Mouse (Mus musculus) cerebellum, postnatal 14 days (tissue): ENCODE measurements at regions not wholly inside any gene's neighbourhood (a gene's known extent, or its start where the extent isn't known, plus 50 kb on each side); places are given as distances from the start of the nearest gene placed in this dataset.

Experiments
- DNase-seq, 2 experiments: peaks; one replicate each; pipeline ENCODE4 v3.0.0; 2021; ENCODE audit warnings: mixed read lengths in 2 of 2

- DNase-seq: no peak
Observed at GRCm38 (mm10) chr1:78050231-78050630, 146.7 kb downstream of the Pax3 start.

- DNase-seq: no peak
Observed at GRCm38 (mm10) chr1:78032336-78032735, 164.6 kb downstream of the Pax3 start.

DNA sequence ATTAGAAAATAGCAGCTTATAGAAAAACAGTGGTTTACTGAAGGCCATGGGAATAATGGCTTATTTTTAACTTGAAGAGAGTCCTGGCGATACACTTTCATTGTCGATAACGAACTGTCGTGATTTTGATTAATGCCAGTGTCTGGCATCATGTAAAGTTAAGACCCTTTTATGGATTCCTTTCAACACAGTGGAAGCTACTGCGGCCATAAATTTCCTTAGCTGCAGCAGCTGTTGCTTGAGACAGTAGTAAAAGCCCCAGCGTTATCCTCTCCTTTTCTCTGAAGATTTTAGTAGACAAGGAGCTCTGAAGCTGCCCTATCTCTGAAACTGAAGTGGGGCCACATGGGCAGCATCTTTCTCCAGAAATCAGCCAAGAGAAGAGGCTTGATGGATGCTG, 175.2 kb downstream of the Pax3 start:
- no peak for DNase-seq

DNA sequence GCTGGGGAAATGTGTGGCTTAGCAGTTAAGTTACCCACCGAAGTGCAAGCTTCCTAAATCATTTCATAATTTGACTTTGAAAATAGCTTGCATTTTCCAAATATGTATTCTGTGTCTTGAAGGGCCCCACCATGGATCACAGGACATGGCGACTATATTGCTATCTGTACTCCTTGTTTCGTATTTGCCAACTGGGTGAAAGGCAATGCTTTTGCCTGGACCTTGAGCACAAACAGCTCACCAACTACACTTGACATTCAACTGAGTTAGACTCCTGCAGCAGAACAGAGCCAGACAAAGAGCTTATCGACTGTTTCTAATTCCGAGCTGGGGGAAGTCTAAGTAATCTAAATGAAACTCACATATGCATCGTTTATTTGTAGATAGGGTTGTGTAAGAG, 175.9 kb downstream of the Pax3 start:
- DNase-seq: no peak

- peak in 1 of 2 experiments; percentile 5 for DNase-seq
Observed at GRCm38 (mm10) chr1:78017949-78018617, 178.9 kb downstream of the Pax3 start.

DNA sequence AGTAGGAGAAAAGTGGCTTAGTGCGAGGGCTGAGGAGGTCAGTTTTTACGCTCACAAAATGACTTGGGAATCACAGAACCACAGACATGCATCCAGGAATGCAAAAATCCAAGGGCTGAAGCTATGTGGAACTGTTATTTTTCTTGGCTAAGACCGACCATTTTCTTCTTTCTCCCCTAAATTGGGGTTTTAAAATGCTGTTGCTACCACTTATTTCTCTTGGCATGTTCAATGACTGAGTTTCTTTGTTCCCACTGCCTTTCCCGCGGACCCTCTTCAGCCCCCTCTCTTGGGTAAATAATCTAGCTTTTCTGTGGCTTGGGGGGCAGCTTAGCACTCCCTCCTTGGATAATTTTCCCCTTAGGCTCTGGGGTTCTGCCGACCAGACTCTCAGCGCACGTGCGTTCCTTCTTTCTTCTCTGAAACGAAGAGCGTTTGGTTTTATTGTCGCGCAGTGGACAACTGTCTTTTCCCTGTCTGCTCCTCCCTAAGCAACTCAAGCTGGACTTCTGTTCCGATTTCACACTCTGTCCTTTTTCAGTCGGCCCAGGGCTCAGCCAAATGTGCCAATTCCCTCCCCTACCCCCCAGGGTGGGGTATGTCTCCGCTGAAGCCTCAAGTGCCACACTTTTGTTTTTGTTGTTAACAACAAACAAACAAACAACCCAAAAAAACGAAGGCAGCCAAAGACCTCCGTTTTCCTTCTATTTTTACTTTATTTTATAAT, 180.2 kb downstream of the Pax3 start:
- DNase-seq: peak; percentile 20 to 23

GRCm38 (mm10) chr1:78015999-78016398, 180.9 kb downstream of the Pax3 start:
- DNase-seq: no peak

- no peak for DNase-seq
Observed at GRCm38 (mm10) chr1:78013396-78013795, 183.5 kb downstream of the Pax3 start.

DNA sequence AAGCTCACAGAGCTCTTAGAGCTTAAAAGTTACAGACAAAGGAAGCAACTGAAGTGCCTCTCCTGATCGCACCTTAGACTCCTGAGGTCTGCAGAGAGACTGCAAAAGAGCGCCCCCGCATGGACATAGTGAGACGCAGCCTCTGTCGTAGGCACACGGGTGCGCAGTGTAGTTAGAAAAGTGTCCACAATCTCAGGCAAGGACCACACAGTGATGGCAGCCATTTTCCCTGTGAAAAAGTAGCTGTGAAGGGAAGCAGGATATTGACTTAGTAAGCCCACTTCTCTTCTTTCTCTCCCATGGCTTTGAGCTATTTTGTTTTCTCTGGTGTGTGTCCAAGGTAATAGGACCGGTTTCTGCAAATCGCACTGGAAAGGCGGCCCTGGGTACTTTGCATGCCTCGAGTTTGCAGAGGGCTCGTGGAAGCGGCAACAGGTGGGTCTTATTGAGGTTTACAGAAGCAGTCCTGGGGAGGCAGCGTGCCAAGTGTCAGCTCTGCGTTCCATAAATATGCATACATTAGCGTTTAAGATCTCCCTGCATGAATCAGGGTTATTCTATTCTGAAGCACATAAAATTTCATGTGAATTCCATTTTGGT, 188.0 kb downstream of the Pax3 start:
- DNase-seq: peak; percentile 7 to 28

DNA sequence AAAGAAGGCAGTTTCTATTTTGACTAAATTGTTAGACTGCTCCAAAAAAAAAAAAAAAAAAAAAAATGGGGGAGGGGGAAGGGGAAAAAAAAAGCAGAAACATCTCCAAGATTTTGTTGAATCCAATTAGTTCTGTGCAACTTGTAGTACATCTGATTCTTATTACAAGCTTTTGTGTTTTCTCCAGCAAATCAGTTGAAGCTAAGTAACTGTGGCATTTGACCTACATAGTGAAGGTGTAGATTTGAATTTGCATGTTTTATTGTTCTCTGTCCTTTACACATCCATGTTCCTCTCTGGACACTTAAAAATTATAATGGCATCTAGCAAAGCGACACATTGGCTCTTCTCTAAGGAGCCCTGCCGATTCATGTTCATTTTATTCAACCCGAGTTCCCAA, 192.6 kb downstream of the Pax3 start:
- no peak for DNase-seq

DNA sequence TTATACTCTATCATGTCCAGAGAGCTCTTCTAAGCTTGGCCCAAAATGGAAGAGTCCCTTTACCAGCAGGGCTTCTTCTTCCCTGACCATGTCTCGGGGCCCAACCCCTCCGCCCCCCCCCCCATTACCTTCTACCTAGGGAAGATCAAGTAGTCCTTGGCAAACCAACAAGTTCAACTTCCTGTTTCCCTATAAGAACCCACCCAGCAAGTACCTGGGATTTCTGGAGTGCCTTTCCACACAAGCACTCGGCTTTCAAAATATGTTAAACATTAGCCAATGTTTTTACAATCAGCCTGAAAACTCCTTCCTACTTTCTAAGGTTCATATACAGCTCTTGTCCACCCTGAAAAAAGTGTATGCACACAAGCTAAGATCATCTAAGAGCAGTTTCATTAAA, 198.2 kb downstream of the Pax3 start:
- no peak for DNase-seq

GRCm38 (mm10) chr1:77981528-77981927, 215.4 kb downstream of the Pax3 start:
- no peak for DNase-seq

DNA sequence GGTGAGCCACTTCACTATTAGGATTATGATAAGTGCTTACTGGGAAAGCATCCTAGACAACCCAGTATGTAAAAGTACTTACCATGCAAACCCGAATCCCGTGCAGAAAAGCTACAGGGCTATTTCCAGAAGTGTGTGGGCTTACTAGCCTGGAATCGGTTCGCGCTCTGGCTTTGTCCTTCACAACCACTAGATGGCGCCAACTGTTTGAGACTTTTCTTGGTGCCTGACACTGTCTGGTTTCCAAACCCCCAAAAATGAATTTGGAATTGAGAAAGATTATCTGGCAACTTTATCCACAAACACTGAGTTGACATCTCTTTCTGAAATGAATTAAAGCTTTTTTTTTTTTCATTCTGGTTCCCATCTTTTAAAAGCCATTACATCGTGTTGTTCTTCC, 218.2 kb downstream of the Pax3 start:
- DNase-seq: peak; percentile 81 to 83

DNA sequence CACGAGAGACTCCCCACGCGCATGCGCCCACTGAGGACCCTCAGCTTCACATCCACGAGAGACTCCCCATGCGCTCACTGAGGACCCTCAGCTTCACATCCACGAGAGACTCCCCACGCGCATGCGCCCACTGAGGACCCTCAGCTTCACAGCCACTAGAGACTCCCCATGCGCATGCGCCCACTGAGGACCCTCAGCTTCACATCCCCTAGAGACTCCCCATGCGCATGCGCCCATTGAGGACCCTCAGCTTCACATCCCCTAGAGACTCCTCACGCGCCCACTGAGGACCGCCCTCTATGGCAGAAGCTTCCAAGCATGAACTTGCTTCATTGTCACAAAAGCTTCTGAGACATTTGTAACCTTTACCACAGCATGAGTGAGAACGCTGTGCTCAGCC, 221.0 kb downstream of the Pax3 start:
- no peak for DNase-seq

GRCm38 (mm10) chr1:77972301-77972717, 224.6 kb downstream of the Pax3 start:
- peak; percentile 74 to 88 for DNase-seq

DNA sequence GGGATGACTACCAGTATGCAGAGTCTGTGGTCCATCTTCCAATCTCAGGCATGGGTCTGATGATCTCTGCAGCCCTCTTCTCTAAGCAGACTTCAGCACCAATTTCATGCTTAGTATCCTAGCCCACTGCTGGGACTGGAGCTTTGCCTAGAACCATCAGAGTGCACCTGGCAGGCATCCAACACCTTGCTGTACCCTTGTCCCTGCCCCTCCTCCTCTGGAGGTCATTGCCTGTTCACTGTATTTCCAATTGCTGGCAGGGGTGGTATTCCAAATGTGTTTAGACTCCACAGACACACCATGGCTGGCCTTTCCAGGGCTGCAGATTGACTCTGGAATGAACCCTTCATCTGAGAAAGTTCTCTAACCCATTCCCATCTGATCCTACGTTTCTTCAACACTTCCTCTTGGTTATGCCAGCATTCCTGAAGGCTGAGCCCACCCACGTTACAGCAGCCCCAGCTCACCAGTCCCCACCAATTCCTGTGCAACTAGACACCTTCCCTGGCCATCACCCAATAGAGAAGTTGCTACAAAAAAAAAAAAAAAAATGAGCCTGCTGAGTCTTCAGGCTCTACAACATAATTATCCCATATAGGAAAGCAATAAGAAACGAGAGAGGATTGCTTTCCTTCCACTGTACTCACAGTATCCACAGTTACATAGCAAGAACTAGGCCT, 232.1 kb downstream of the Pax3 start:
- DNase-seq: peak; percentile 62 to 79

- DNase-seq: no peak
Observed at GRCm38 (mm10) chr1:77959309-77959708, 237.6 kb downstream of the Pax3 start.

- no peak for DNase-seq
Observed at GRCm38 (mm10) chr1:77957156-77957767, 239.7 kb downstream of the Pax3 start.

DNA sequence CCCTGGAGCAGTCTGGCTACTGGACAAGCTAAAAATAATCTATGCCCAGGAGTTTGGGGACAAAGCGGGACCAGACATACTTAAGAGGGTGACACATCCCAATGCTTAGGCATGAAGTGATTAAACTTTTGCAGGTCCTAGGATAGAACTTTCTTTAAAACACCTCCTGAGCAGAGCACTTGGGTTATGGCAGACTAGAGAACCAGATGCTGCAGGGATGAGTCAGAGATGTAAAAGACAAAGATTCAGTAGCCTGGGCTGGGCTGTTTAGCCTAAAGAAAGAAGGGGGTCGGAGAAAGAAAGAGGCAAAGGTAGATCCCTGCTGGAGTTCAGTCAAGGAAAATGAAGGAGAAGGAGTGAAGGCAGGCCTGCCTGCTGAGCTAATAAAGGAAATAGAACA, 249.0 kb downstream of the Pax3 start:
- no peak for DNase-seq

DNA sequence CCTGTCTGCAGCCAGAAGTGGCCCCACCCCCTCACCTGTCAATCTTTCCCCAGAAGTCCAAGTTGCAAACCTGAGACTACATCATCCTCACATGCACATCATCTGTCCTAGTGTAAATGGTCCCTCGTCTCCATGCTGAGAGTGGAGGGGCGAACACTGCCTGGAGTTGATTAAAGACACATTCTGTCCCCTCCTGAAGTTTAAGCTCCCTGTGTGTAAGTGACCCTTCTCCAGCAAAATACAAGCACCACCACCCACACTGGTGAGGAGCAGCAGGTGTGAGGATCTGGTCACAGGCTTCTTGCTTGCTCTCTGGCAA, 252.6 kb downstream of the Pax3 start:
- no peak for DNase-seq

- DNase-seq: no peak
Observed at GRCm38 (mm10) chr1:77943633-77944326, 253.2 kb downstream of the Pax3 start.

GRCm38 (mm10) chr1:77943101-77943500, 253.8 kb downstream of the Pax3 start:
- peak; percentile 61 to 64 for DNase-seq
